Mouse (Mus musculus) MEL (cell line): ENCODE measurements around the gene Cdc73.

Experiments
- CTCF ChIP-seq, 3 experiments: IDR thresholded peaks in 2 of 3; conservative IDR thresholded peaks in 1 of 3; 2 replicates each; pipeline ENCODE4 v1.5.1; 2011 to 2012; ENCODE audit warnings: low read length in 3 of 3, low read depth in 2 of 3, mild to moderate bottlenecking in 2 of 3, improper control_type of control experiment in 1 of 3, inconsistent platforms in 1 of 3, mixed read lengths in 1 of 3, moderate library complexity in 1 of 3; ENCODE audit not compliant: control insufficient read depth in 1 of 3, insufficient read depth in 1 of 3, poor library complexity in 1 of 3, severe bottlenecking in 1 of 3
- TBP ChIP-seq: IDR thresholded peaks from 2 replicates; pipeline ENCODE4 v1.8.0; 2011; ENCODE audit warnings: low read depth, low read length, improper control_type of control experiment
- USF2 ChIP-seq, 2 experiments: IDR thresholded peaks; 2 replicates each; pipeline ENCODE4 v1.6.1; 2011 to 2012; ENCODE audit warnings: improper control_type of control experiment in 2 of 2, low read length in 2 of 2, borderline replicate concordance in 1 of 2, inconsistent platforms in 1 of 2, low read depth in 1 of 2, mild to moderate bottlenecking in 1 of 2; ENCODE audit not compliant: insufficient read depth in 1 of 2
- ZC3H11A ChIP-seq: IDR thresholded peaks from 2 replicates; pipeline ENCODE4 v1.6.1; 2012; ENCODE audit warnings: low read depth, mild to moderate bottlenecking, inconsistent platforms, low read length, improper control_type of control experiment

DNA sequence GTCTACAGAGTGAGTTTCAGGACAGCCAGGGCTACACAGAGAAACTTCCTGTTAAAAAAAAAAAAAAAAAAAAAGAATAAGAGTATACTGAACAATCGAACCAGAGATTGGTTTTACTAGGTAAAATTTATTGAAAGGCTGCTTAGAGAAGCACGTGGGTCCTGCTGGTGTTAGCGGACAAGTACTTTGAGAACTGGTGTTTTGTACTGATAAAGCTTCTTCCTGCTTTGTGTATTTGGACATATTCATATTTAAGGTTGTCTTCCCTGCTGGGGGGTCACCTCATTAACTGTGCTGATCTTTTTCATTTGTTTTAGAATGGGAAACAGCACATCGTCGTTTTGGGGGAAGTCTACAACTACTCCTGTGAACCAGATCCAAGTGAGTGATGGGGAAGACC is 38.6 kb upstream of the Cdc73 start:
- TF ChIP-seq TBP (no peak), CTCF (IDR thresholded peaks at IDR 0.05 in 2 of 3, conservative IDR thresholded peaks at IDR 0.05 in 1 of 3; ENCODE audit: control insufficient read depth in 1 of 3, insufficient read depth in 1 of 3, low read depth in 2 of 3, low read length in 3 of 3, poor library complexity in 1 of 3, severe bottlenecking in 1 of 3) (no peak), USF2 (IDR thresholded peaks at IDR 0.05; ENCODE audit: borderline replicate concordance in 1 of 2, insufficient read depth in 1 of 2, low read depth in 1 of 2, low read length in 2 of 2) (no peak), ZC3H11A (no peak)
